Mouse (Mus musculus) adrenal gland, postnatal 4 days (tissue): Measurements from ENCODE around the gene F11r. TPM values are rescaled to one million over a fixed set of nuclear protein-coding genes. Genes with fewer than 3 reads are reported as not detected.
A peak's percentile ranks its signal among the peaks of the same experiment; 100 is the strongest.

Experiments
- DNase-seq, 2 experiments: peaks; one replicate each; pipeline ENCODE4 v3.0.0; 2021 to 2022; ENCODE audit warnings: low spot score in 2 of 2, mixed read lengths in 2 of 2
- total RNA-seq, 2 experiments: library from RNA; stranded (reverse); gene quantifications; 2 replicates each; pipeline ENCODE4 v1.2.3; 2021

F11r gene
- total RNA-seq, 2 experiments from 2014 or later: 43.0 to 47.0 TPM

DNA sequence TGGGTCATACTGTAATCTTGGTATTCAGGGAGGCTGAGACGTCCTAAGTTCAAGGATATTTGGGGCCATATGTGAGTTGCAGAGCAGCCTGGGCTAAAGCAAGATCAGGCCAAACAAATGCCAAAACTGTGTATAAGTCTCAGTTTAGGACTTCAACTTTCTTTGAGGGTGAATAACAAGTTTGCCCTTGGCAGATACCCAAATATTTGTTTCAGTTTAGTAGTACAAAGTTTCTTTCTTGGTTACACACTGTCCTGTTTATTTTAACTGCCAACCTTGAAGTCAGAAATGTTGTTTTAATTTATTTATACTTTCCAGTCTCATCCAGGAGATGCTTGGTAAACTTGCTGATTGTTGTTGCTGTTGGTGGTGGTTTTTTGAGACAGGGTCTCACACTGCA, 1.4 kb upstream of the F11r start:
- DNase-seq: no peak

GRCm38 (mm10) chr1:171438014-171438670, 807 bp downstream of the F11r start:
- DNase-seq: no peak

- DNase-seq: no peak
These were observed 1.7 kb downstream of the F11r start for GRCm38 (mm10) chr1:171439072-171439471.

- peak in 1 of 2 experiments; percentile 30 for DNase-seq
These were observed 2.8 kb downstream of the F11r start for GRCm38 (mm10) chr1:171440025-171440725.

GRCm38 (mm10) chr1:171441466-171442412, 4.4 kb downstream of the F11r start:
- DNase-seq: no peak

- DNase-seq: no peak
These were observed 5.1 kb downstream of the F11r start for GRCm38 (mm10) chr1:171442413-171442760.

DNA sequence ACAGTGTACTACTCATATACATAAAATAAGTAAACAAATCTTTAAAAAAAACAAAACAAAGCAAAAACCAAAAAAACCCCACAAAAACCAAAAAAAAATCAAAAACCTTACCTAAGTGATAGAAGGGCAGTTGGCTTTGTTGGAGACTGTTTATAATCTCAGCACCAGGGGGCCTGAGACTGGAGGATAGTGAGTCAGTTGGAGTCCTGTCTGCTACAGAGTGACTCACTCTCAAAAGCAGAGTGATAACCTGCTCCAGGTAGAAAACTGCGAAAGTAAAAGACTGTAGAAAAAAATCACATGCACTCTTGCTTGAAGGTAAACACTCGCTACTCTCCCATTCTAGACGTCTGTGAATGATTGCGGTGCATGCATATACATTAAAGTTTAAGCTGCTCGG, 7.7 kb downstream of the F11r start:
- no peak for DNase-seq

- no peak for DNase-seq
These were observed 9.5 kb downstream of the F11r start for GRCm38 (mm10) chr1:171446854-171447253.

DNA sequence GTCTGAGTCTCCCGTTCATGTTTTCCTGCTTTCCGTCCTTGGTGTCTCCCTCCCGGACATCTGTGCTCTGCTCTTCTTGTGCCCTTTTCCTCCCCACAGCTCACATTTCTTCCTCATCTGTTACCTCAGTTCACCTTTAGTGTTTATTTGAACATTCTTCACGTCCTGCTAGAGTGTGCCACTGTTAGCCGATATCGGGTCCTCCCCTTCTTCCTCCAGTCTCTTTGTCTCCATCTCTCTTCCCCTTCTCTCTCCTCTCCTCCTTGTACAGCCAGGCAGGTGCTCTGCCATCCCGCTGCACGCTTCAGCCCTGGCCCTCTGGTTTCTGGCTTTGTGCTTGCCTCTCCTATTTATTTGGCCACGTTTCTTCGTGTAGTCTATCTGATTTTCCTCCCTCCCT, 10.4 kb downstream of the F11r start:
- no peak for DNase-seq

- DNase-seq: no peak
These were observed 12.7 kb downstream of the F11r start for GRCm38 (mm10) chr1:171450062-171450461.

DNA sequence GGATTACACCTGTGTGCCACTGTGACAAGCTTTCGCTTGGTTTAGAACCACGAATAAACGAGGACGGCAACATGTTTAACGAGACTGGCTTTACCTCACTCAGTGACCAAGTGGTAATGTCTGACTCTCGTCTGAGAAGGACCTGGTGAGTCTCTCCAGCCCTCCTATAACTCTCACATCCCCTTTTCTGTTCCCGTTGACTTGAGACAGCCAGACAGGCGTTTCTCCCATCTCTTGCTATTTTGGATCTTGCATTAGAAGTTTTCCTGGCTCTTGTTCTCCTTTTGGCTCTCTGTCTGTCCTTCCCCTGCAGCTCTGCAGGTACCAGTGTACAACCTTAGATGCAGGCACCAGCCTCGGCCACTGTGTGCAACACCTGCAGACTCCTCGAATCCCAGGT, 13.7 kb downstream of the F11r start:
- no peak for DNase-seq

DNA sequence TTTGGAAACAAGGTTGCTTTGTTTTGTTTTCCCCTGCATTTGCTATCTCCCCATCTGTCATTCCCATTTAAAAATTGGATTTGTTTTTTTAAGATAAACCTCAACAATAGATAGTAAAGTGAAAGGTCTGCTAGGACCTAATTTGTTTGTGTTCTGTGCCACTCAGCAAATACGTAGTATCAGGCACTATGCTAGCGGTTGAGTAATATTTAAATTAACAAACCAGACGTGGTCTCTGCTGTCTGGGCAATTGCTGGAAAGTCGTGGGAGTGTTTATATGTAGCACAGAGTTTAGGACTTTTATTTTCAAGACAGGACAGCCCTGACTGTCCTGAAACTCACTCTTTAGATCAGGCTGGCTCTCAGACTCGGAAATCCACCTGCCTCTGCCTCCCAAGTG, 15.2 kb downstream of the F11r start:
- DNase-seq: no peak

DNA sequence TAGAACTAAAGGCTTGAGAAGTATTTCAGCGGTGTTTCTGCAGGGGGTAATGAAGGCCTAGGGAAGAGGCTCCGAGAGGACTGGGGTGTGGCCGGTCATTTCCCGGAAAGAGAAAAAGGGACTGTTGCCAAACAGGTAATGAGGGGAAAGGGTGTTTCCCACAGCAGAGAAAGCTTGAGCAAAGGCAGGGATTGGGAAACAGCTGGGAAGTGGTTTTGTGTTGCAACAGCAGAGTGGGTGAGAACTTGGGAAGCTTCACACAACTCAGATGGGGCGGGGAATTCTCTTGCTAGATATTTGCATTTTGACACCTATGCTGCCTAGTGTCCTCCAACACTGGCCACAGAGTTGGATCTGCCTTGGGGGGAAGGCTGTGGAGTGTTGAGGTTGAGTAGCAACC, 15.6 kb downstream of the F11r start:
- no peak for DNase-seq

DNA sequence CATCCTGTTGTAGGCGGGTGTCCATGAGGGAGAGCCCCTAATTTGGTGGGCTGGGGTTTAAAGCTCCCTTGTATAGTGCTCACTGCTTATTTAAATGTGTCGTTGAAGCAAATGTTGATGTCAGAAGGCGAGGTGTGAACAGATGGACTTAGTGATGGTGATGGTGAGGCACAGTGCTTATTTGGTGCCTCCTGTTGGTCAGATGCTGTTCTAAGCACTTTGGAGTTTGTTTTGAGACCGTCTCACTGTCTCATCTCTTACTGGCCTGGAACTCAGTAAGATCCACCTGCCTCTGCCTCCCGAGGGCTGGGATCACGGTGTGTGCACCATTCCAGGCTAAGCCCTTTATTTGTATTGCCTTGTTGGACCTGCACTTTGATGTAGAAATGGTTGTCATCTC, 17.6 kb downstream of the F11r start:
- DNase-seq: no peak

GRCm38 (mm10) chr1:171457568-171457967, 20.2 kb downstream of the F11r start:
- no peak for DNase-seq

DNA sequence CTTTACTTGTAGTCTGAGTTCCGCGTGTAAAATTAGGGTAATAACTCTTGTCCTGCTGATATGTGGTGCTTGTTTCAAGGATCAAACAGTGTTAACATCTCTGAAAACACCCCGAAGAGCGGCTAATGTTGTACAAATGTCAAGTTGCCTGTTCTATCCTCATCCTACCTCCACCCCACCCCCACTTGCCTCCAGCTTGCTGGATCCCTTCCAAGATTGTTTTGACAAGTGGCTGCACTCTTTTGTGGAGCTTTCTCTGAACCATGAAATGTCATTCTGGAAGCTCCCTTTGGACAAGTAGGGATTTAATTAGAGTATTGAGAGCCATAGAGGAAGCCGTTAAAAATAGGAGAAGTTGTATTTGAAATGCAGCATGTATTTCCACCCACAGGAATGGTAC, 22.5 kb downstream of the F11r start:
- no peak for DNase-seq

GRCm38 (mm10) chr1:171460551-171461503, 23.5 kb downstream of the F11r start:
- no peak for DNase-seq

GRCm38 (mm10) chr1:171463133-171463532, 25.8 kb downstream of the F11r start:
- DNase-seq: no peak

DNA sequence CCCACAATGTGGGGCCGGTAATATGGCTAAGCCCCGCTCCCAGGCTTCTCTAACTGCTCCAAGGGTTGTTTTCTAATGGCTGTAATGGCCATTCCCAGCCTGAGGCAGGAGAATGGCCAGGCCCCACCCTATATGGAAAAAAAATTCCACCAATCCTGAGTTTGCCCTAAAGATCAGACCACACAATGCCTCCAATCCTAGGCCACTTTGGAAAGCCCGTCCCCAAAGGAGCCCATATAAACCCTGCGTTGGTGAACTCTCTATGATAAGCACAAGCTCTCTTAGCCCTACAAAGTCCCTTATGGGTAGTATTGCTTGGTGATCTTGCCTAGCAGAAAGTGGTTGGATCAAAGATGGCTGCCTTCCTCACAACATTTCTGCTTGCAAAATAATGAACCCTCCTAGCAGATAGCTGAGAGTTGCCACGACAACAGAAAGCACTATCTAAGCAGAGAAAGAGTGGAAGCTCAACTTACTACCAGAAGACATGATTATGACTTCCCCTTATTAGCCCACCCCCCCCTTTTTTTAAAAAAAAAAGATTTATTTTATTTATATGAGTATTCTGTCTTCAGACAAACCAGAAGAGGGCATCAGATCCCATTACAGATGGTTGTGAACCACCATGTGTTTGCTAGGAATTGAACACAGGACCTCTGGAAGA, 28.5 kb downstream of the F11r start:
- no peak for DNase-seq

GRCm38 (mm10) chr1:171466565-171466964, 29.2 kb downstream of the F11r start:
- DNase-seq: no peak
